Mouse (Mus musculus) heart, embryonic 16.5 days (tissue): ENCODE data around the gene Cep85l. TPM values are rescaled to one million over a fixed set of nuclear protein-coding genes. Genes with fewer than 3 reads are reported as not detected.
A peak's percentile ranks its signal among the peaks of the same experiment; 100 is the strongest.

Experiments used
- ATAC-seq: fragments of 200-750 bp; cut with Nextera tagmentation; replicated peaks from 2 replicates; pipeline ENCODE4 v1.8.0; 2017; ENCODE audit warnings: moderate number of reproducible peaks; ENCODE audit not compliant: insufficient read depth, low FRiP score; ENCODE audit errors: extremely low read depth
- H3K27ac ChIP-seq: fragments of 300-500 bp; sonication (generic); 2 replicates; pipeline ENCODE4 v1.5.1; 2014; ENCODE audit warnings: mild to moderate bottlenecking, low read length, control low read depth, moderate library complexity
- H3K27me3 ChIP-seq: fragments of 300-500 bp; sonication (generic); 2 replicates; pipeline ENCODE4 v1.6.1; 2014; ENCODE audit warnings: low read length, mixed read lengths; ENCODE audit not compliant: control insufficient read depth, insufficient read depth
- H3K36me3 ChIP-seq: fragments of 300-500 bp; sonication (generic); 2 replicates; pipeline ENCODE4 v1.6.1; 2014; ENCODE audit not compliant: control insufficient read depth, insufficient read depth
- H3K4me1 ChIP-seq: fragments of 300-500 bp; sonication (generic); 2 replicates; pipeline ENCODE4 v1.6.1; 2014; ENCODE audit warnings: low read length, mixed read lengths; ENCODE audit not compliant: control insufficient read depth, insufficient read depth
- H3K4me2 ChIP-seq: fragments of 300-500 bp; sonication (generic); 2 replicates; pipeline ENCODE4 v1.6.1; 2014; ENCODE audit warnings: low read depth, mild to moderate bottlenecking, control low read depth, low read length
- H3K4me3 ChIP-seq: fragments of 300-500 bp; sonication (generic); 2 replicates; pipeline ENCODE4 v1.5.1; 2014; ENCODE audit warnings: mild to moderate bottlenecking, control low read depth, low read length
- H3K9ac ChIP-seq: fragments of 300-500 bp; sonication (generic); 2 replicates; pipeline ENCODE4 v1.6.1; 2014; ENCODE audit warnings: low read length, control low read depth
- H3K9me3 ChIP-seq: fragments of 300-500 bp; sonication (generic); replicated peaks from 2 replicates; pipeline ENCODE4 v1.6.1; 2016; ENCODE audit warnings: low read length; ENCODE audit not compliant: control insufficient read depth
- WGBS: fragments of 180-500 bp; shearing (Covaris S2); extraction: QIAGEN DNeasy Blood & Tissue Kit; methylation state at CpG from one replicate; pipeline ENCODE4 v1.1.7; 2014; 5-methylcytosine and 5-hydroxymethylcytosine counted together
- polyA plus RNA-seq: library from polyadenylated mRNA; unstranded; fragments of >200 nt; fragmentation: Nextera tagmentation; extraction: Ambion mirVana; gene quantifications from 2 replicates; pipeline ENCODE4 v1.2.1, GENCODE M21; 2015

The Cep85l gene
- polyA plus RNA-seq, 1 experiment from 2014 or later, result 4.7 TPM

- no peaks in the 10 kb centered on the region for H3K27me3 ChIP-seq
- peaks cover 11% of the 10 kb centered on the region for H3K4me1 ChIP-seq
- peak overlapping the region; percentile 60 for H3K4me3 ChIP-seq
- peaks cover 3% of the 10 kb centered on the region; the same call in 1 of the 2 replicates for H3K36me3 ChIP-seq
- 35% methylated on average over 2 of the region's 2 CpGs for WGBS
- no peak overlapping the region for H3K4me2 ChIP-seq
- peak overlapping the region; percentile 79 for H3K9ac ChIP-seq
- H3K27ac ChIP-seq, result peak overlapping the region; percentile 92
- H3K9me3 ChIP-seq, result no peaks in the 10 kb centered on the region
- ATAC-seq, result no peak
Observed at GRCm38 (mm10) chr10:53339045-53339444, 40.7 kb downstream of the Cep85l start.

GRCm38 (mm10) chr10:53337162-53337923 lies 42.4 kb downstream of the Cep85l start, which contains the start of gene Pln:
Gene Pln, plus strand, starts transcription at chr10:53337667.
- peaks cover 14% of the 10 kb centered on the region for H3K4me1 ChIP-seq
- ATAC-seq, result peak; percentile 83
- H3K36me3 ChIP-seq, result no peaks in the 10 kb centered on the region
- peak within 1 kb of the TSS; percentile 95 for H3K27ac ChIP-seq
- H3K4me3 ChIP-seq, result peak within 1 kb of the TSS; percentile 62
- H3K9me3 ChIP-seq, result no peaks in the 10 kb centered on the region
- peak within 1 kb of the TSS; percentile 77 for H3K9ac ChIP-seq
- no peaks in the 10 kb centered on the region for H3K27me3 ChIP-seq
- peak within 1 kb of the TSS; percentile 61 for H3K4me2 ChIP-seq
- WGBS, result 36% methylated on average over 6 of the region's 6 CpGs

GRCm38 (mm10) chr10:53335974-53336373 lies 43.8 kb downstream of the Cep85l start:
- Histone ChIP-seq H3K27me3 (no peaks in the 10 kb centered on the region), H3K27ac (peak overlapping the region; percentile 95), H3K4me1 (peaks cover 19% of the 10 kb centered on the region), H3K9ac (peak overlapping the region; percentile 65), H3K4me2 (peak overlapping the region; percentile 61), H3K4me3 (peak overlapping the region; percentile 55), H3K36me3 (no peaks in the 10 kb centered on the region), H3K9me3 (no peaks in the 10 kb centered on the region)
- ATAC-seq, result no peak; the same call in 1 of the 2 replicates
- WGBS, result 42% methylated on average over 3 of the region's 3 CpGs

- Histone ChIP-seq H3K4me1 (peaks cover 21% of the 10 kb centered on the region), H3K9ac (peak overlapping the region; percentile 65), H3K9me3 (no peaks in the 10 kb centered on the region), H3K36me3 (no peaks in the 10 kb centered on the region), H3K4me3 (peak overlapping the region; percentile 6), H3K27ac (peak overlapping the region; percentile 93), H3K4me2 (peak overlapping the region; percentile 61), H3K27me3 (no peaks in the 10 kb centered on the region)
- WGBS, result 49% methylated on average over 2 of the region's 2 CpGs
- ATAC-seq, result peak; percentile 53
Observed at GRCm38 (mm10) chr10:53335266-53335665, 44.5 kb downstream of the Cep85l start.

GRCm38 (mm10) chr10:53332752-53333151 lies 47.0 kb downstream of the Cep85l start:
- Histone ChIP-seq H3K4me2 (peak overlapping the region; percentile 35), H3K27ac (peak overlapping the region; percentile 85), H3K4me1 (peaks cover 32% of the 10 kb centered on the region), H3K9me3 (no peaks in the 10 kb centered on the region), H3K27me3 (no peaks in the 10 kb centered on the region), H3K9ac (peak overlapping the region; percentile 52), H3K4me3 (no peak overlapping the region), H3K36me3 (no peaks in the 10 kb centered on the region)
- 24% methylated on average over 2 of the region's 2 CpGs for WGBS
- peak; percentile 62; the same call in 1 of the 2 replicates for ATAC-seq

GRCm38 (mm10) chr10:53329257-53329656 lies 50.5 kb downstream of the Cep85l start:
- peak overlapping the region; percentile 45; the same call in 1 of the 2 replicates for H3K4me2 ChIP-seq
- WGBS, result 24% methylated on average over 3 of the region's 3 CpGs
- ATAC-seq, result no peak
- no peaks in the 10 kb centered on the region for H3K27me3 ChIP-seq
- no peak overlapping the region for H3K4me3 ChIP-seq
- H3K36me3 ChIP-seq, result no peaks in the 10 kb centered on the region
- H3K9ac ChIP-seq, result no peak overlapping the region; the same call in 1 of the 2 replicates
- peaks cover 28% of the 10 kb centered on the region for H3K4me1 ChIP-seq
- peak overlapping the region; percentile 92 for H3K27ac ChIP-seq
- no peaks in the 10 kb centered on the region for H3K9me3 ChIP-seq

- Histone ChIP-seq H3K27ac (peak overlapping the region; percentile 73), H3K27me3 (no peaks in the 10 kb centered on the region), H3K9me3 (no peaks in the 10 kb centered on the region), H3K4me2 (no peak overlapping the region), H3K4me3 (no peak overlapping the region), H3K36me3 (no peaks in the 10 kb centered on the region), H3K4me1 (peaks cover 18% of the 10 kb centered on the region), H3K9ac (no peak overlapping the region)
- no peak for ATAC-seq
Observed at GRCm38 (mm10) chr10:53326367-53326766, 53.4 kb downstream of the Cep85l start.

GRCm38 (mm10) chr10:53324663-53325062 lies 55.1 kb downstream of the Cep85l start:
- peak; percentile 97 for ATAC-seq
- H3K9ac ChIP-seq, result no peak overlapping the region; the same call in 1 of the 2 replicates
- peak overlapping the region; percentile 18; the same call in 1 of the 2 replicates for H3K4me2 ChIP-seq
- H3K4me1 ChIP-seq, result peaks cover 11% of the 10 kb centered on the region
- H3K27me3 ChIP-seq, result no peaks in the 10 kb centered on the region
- no peaks in the 10 kb centered on the region for H3K36me3 ChIP-seq
- no peak overlapping the region for H3K4me3 ChIP-seq
- no peaks in the 10 kb centered on the region for H3K9me3 ChIP-seq
- WGBS, result 7% methylated on average over 1 of the region's 1 CpGs
- H3K27ac ChIP-seq, result peak overlapping the region; percentile 90

GRCm38 (mm10) chr10:53323367-53323766 lies 56.4 kb downstream of the Cep85l start:
- no peak overlapping the region for H3K9ac ChIP-seq
- H3K36me3 ChIP-seq, result peaks cover 2% of the 10 kb centered on the region; the same call in 1 of the 2 replicates
- no peak overlapping the region for H3K4me2 ChIP-seq
- ATAC-seq, result no peak
- H3K27ac ChIP-seq, result peak overlapping the region; percentile 36; the same call in 1 of the 2 replicates
- no peaks in the 10 kb centered on the region for H3K27me3 ChIP-seq
- H3K9me3 ChIP-seq, result no peaks in the 10 kb centered on the region
- peaks cover 5% of the 10 kb centered on the region for H3K4me1 ChIP-seq
- no peak overlapping the region for H3K4me3 ChIP-seq
